Mouse (Mus musculus) gastrocnemius, adult 2 months (tissue): ENCODE results near the gene Thoc5. TPM values are rescaled to one million over a fixed set of nuclear protein-coding genes. Genes with fewer than 3 reads are reported as not detected.
A peak's percentile ranks its signal among the peaks of the same experiment; 100 is the strongest.

Experiments used
- DNase-seq: peaks from one replicate; pipeline ENCODE4 v3.0.0; 2022
- H3K27ac ChIP-seq: fragments of 200-600 bp; 2 replicates; pipeline ENCODE4 v1.8.1; 2022; ENCODE audit warnings: mild to moderate bottlenecking
- H3K4me3 ChIP-seq: fragments of 200-600 bp; 2 replicates; pipeline ENCODE4 v1.8.1; 2022; ENCODE audit warnings: mild to moderate bottlenecking, moderate library complexity
- CTCF ChIP-seq: fragments of 200-600 bp; IDR thresholded peaks from 2 replicates; pipeline ENCODE4 v1.8.1; 2022; ENCODE audit warnings: antibody characterized with exemption, mild to moderate bottlenecking, moderate library complexity
- intact Hi-C: fragments of 180-260 bp; cut with DNase I; formaldehyde crosslinking; loops from one replicate; pipeline ENCODE4 v1.15.1; 2025
- microRNA-seq: library from miRNA; unstranded; fragments of <30 nt; microRNA quantifications from one replicate; pipeline ENCODE4 v1.2.0, GENCODE M21; 2021
- total RNA-seq, 2 experiments: library from RNA; stranded (reverse); gene quantifications; 2 replicates each; pipeline ENCODE4 v1.2.3; 2021

Thoc5 gene
- total RNA-seq, 2 experiments from 2014 or later = 15.5 to 16.7 TPM

GRCm38 (mm10) chr11:4967549-4967948, 72.4 kb downstream of the Thoc5 start:
- no peak for DNase-seq
- TF ChIP-seq CTCF = no peak
- intact Hi-C loops = no loop called here
- Histone ChIP-seq H3K4me3 (no peak overlapping the region), H3K27ac (no peak overlapping the region)

- Histone ChIP-seq H3K27ac (no peak overlapping the region), H3K4me3 (no peak overlapping the region)
- TF ChIP-seq CTCF = no peak
- intact Hi-C loops = no loop called here
- DNase-seq = peak; percentile 78
Measured at GRCm38 (mm10) chr11:4968376-4968775, 73.3 kb downstream of the Thoc5 start.

- Histone ChIP-seq H3K27ac (no peak overlapping the region), H3K4me3 (no peak overlapping the region)
- peak; percentile 74 for TF ChIP-seq CTCF
- intact Hi-C loops = no loop called here
- DNase-seq = peak; percentile 54
Measured at GRCm38 (mm10) chr11:4972967-4973870, 78.1 kb downstream of the Thoc5 start.

- DNase-seq = no peak
- intact Hi-C loops = no loop called here
- no peak overlapping the region for H3K27ac ChIP-seq
- no peak overlapping the region for H3K4me3 ChIP-seq
- TF ChIP-seq CTCF = no peak
Measured at GRCm38 (mm10) chr11:4973871-4974256, 78.7 kb downstream of the Thoc5 start.

- no peak for DNase-seq
- TF ChIP-seq CTCF = no peak
- intact Hi-C loops = loop anchor here (1.0 kb wide), 1 partner anchor 58 kb away; no protein-coding TSS in a partner anchor
- Histone ChIP-seq H3K27ac (no peak overlapping the region), H3K4me3 (no peak overlapping the region)
Measured at GRCm38 (mm10) chr11:4974376-4975122, 79.4 kb downstream of the Thoc5 start.

GRCm38 (mm10) chr11:4975623-4976022, 80.5 kb downstream of the Thoc5 start:
- intact Hi-C loops = loop anchor here (1.0 kb wide), 1 partner anchor 59 kb away; no protein-coding TSS in a partner anchor
- DNase-seq = peak; percentile 78
- TF ChIP-seq CTCF = peak; percentile 79
- Histone ChIP-seq H3K4me3 (no peak overlapping the region), H3K27ac (no peak overlapping the region)

Small RNA genes within 50 kb of the gene (microRNA-seq; reads per million reads assigned to microRNA genes)
- not detected for gene Mir6918

Other genes with a start within 250 kb of the Thoc5 start
- gene Uqcr10, start 191.0 kb upstream of the Thoc5 start, total RNA-seq = 1,000 to 10,000 TPM in 1 of 2 experiments, 100 to 1,000 TPM in 1; 837 to 1,167 TPM
- 10 to 100 TPM; 23.3 to 28.5 TPM for gene Zmat5, start 190.6 kb upstream of the Thoc5 start, total RNA-seq
- gene Cabp7, start 148.5 kb upstream of the Thoc5 start, total RNA-seq = under 1 TPM; 0.17 to 0.18 TPM
- 10 to 100 TPM; 50.7 to 59.7 TPM for gene Nf2, start 45.8 kb upstream of the Thoc5 start, total RNA-seq
- under 1 TPM; 0.20 to 0.31 TPM for gene Nipsnap1, start 21.4 kb upstream of the Thoc5 start, total RNA-seq
- not detected for gene Nefh, start 52.7 kb downstream of the Thoc5 start, total RNA-seq
- gene Ap1b1, start 91.5 kb downstream of the Thoc5 start, total RNA-seq = 10 to 100 TPM; 35.8 to 40.5 TPM
- gene Rasl10a, start 162.8 kb downstream of the Thoc5 start, total RNA-seq = not detected
- 1 to 10 TPM; 3.6 to 5.0 TPM for gene Gas2l1, start 170.0 kb downstream of the Thoc5 start, total RNA-seq
- gene Rhbdd3, start 203.6 kb downstream of the Thoc5 start, total RNA-seq = 10 to 100 TPM; 24.1 to 32.1 TPM
- 10 to 100 TPM; 79.3 to 86.5 TPM for gene Ewsr1, start 203.9 kb downstream of the Thoc5 start, total RNA-seq